Mouse (Mus musculus) liver, embryonic 16.5 days (tissue): ENCODE measurements around the gene Tmod3. TPM values are rescaled to one million over a fixed set of nuclear protein-coding genes. Genes with fewer than 3 reads are reported as not detected.
A peak's percentile ranks its signal among the peaks of the same experiment; 100 is the strongest.
"Not testable (repeated sequence)": the region's sequence is repeated elsewhere in the genome, so short reads cannot be mapped to it uniquely, and the experiment has no call there.

Experiments
- ATAC-seq: fragments of 200-750 bp; cut with Nextera tagmentation; 2 replicates; pipeline ENCODE4 v1.8.0; 2017; ENCODE audit warnings: low read depth, mild to moderate bottlenecking, moderate number of reproducible peaks, moderate library complexity
- H3K27ac ChIP-seq: fragments of 300-500 bp; sonication (generic); 2 replicates; pipeline ENCODE4 v1.5.1; 2014; ENCODE audit warnings: mild to moderate bottlenecking, low read length
- H3K27me3 ChIP-seq: fragments of 300-500 bp; sonication (generic); 2 replicates; pipeline ENCODE4 v1.6.1; 2014; ENCODE audit warnings: low read depth, low read length, mixed read lengths; ENCODE audit not compliant: control insufficient read depth, insufficient read depth
- H3K36me3 ChIP-seq: fragments of 300-500 bp; sonication (generic); 2 replicates; pipeline ENCODE4 v1.6.1; 2014; ENCODE audit warnings: mild to moderate bottlenecking; ENCODE audit not compliant: control insufficient read depth, insufficient read depth
- H3K4me1 ChIP-seq: fragments of 300-500 bp; sonication (generic); 2 replicates; pipeline ENCODE4 v1.6.1; 2014; ENCODE audit warnings: low read depth, low read length, mixed read lengths; ENCODE audit not compliant: control insufficient read depth
- H3K4me2 ChIP-seq: fragments of 300-500 bp; sonication (generic); 2 replicates; pipeline ENCODE4 v1.6.1; 2014; ENCODE audit warnings: low read depth, low read length, mixed read lengths
- H3K4me3 ChIP-seq: fragments of 300-500 bp; sonication (generic); 2 replicates; pipeline ENCODE4 v1.5.1; 2014; ENCODE audit warnings: low read depth, mild to moderate bottlenecking, low read length
- H3K9ac ChIP-seq: fragments of 300-500 bp; sonication (generic); 2 replicates; pipeline ENCODE4 v1.6.1; 2014; ENCODE audit warnings: low read depth, low read length
- H3K9me3 ChIP-seq: fragments of 300-500 bp; sonication (generic); replicated peaks from 2 replicates; pipeline ENCODE4 v1.6.1; 2016; ENCODE audit warnings: low read length; ENCODE audit not compliant: control insufficient read depth
- WGBS: fragments of 180-500 bp; shearing (Covaris S2); extraction: QIAGEN DNeasy Blood & Tissue Kit; methylation state at CpG from one replicate; pipeline ENCODE4 v1.1.7; 2014; ENCODE audit not compliant: insufficient replicate concordance; 5-methylcytosine and 5-hydroxymethylcytosine counted together
- polyA plus RNA-seq: library from polyadenylated mRNA; unstranded; fragments of >200 nt; fragmentation: Nextera tagmentation; extraction: Ambion mirVana; gene quantifications from 2 replicates; pipeline ENCODE4 v1.2.1, GENCODE M21; 2015

Tmod3 gene
- polyA plus RNA-seq, 1 experiment from 2014 or later, result 28.2 TPM

DNA sequence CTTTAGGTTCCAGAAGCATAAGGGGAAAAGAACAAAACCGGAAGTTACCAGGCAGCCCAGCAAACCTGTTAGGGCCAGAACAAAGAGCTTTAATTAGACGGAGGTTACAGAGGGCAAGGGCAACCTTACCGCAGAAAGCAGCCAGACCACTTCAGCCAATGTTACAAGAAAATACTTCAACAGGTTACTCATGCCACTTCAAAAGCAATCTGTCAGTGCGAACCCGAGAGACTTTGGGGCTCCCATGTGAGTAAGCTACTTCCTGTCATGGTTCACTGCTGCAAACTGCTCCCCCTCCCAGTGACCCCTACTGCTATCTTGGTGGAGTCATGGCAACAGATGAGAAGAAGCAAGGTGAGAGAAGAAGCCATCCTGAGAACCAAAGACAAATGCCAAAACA is 18.0 kb downstream of the Tmod3 start:
- H3K9ac ChIP-seq, result no peak overlapping the region
- no peak for ATAC-seq
- WGBS, result 14% methylated on average over 5 of the region's 5 CpGs
- H3K36me3 ChIP-seq, result no peaks in the 10 kb centered on the region
- H3K9me3 ChIP-seq, result no peaks in the 10 kb centered on the region
- H3K4me3 ChIP-seq, result no peak overlapping the region
- no peak overlapping the region for H3K4me2 ChIP-seq
- H3K27ac ChIP-seq, result no peak overlapping the region
- H3K27me3 ChIP-seq, result no peaks in the 10 kb centered on the region
- peaks cover 3% of the 10 kb centered on the region; the same call in 1 of the 2 replicates for H3K4me1 ChIP-seq

DNA sequence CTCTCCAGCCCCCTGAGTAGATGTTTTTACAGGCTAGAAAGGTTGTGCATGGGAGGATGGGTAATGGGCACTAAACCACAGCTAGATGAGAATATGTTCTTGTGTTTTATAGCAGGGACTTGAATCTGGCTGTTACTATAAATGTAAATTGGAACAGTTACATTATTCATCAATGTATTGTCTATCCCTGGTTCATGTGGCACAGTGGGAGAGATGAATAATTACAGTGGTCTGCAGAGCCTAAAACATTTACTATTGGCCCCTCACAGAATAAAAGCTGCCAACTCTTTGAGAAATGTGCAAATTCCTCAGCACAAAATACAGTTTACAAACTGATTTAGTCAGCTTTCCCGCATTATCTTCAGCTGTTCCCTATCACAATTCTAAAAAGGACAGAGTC is 23.0 kb downstream of the Tmod3 start:
- no peak overlapping the region for H3K27ac ChIP-seq
- H3K9ac ChIP-seq, result no peak overlapping the region
- H3K4me3 ChIP-seq, result no peak overlapping the region
- no peaks in the 10 kb centered on the region for H3K9me3 ChIP-seq
- H3K36me3 ChIP-seq, result no peaks in the 10 kb centered on the region
- 78% methylated on average over 1 of the region's 1 CpGs for WGBS
- no peaks in the 10 kb centered on the region; the same call in 1 of the 2 replicates for H3K4me1 ChIP-seq
- H3K27me3 ChIP-seq, result no peaks in the 10 kb centered on the region
- H3K4me2 ChIP-seq, result no peak overlapping the region
- no peak for ATAC-seq

DNA sequence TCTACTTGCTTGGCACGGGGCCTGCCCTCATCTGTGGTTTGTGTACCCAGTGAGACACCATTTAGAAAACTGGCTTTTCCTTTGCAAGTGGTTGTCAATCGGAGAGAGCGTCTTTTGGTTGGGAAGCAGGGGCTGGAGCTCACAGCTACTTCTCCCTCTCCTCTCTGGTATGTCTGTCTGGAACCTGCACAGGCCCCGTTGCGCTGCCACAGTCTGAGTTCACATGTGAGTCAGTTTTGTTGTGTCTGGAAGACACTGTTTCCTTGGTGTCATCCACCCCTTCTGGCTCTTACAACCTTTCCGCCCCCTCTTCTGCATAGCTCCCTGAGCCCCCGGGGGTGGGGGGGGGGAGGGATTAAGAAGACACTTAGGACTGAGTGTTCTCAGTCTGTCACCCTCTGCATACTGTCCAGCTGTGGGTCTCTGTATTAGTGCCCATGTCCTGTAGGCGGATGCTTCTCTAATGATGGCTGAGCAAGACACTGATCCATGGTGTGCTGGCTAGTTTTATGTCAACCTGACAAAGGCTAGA is 25.0 kb downstream of the Tmod3 start:
- no peaks in the 10 kb centered on the region for H3K27me3 ChIP-seq
- 89% methylated on average over 8 of the region's 8 CpGs for WGBS
- no peak overlapping the region for H3K27ac ChIP-seq
- H3K36me3 ChIP-seq, result no peaks in the 10 kb centered on the region
- no peak overlapping the region for H3K4me3 ChIP-seq
- H3K4me2 ChIP-seq, result no peak overlapping the region
- no peak overlapping the region for H3K9ac ChIP-seq
- H3K4me1 ChIP-seq, result no peaks in the 10 kb centered on the region; the same call in 1 of the 2 replicates
- no peaks in the 10 kb centered on the region for H3K9me3 ChIP-seq
- no peak for ATAC-seq

DNA sequence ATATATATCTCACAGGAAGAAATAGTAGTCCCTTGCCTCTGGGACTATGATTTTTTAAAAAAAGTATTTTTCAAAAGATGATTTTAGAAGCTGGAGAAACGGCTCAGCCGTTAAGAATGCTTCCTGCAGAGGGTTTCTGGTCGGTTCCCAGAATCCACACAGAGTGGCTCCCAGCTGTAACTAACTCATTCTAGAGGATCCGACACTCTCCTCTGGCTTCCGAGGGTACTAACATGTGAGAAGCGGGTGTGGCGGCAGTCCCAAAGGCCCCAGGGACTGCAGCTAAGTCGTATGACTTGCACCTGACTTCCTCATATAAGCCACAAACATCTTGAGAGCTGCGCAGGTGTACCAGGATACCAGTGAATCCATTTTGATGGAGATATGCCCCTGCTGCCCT is 26.5 kb downstream of the Tmod3 start:
- ATAC-seq, H3K27ac ChIP-seq, H3K9ac ChIP-seq, H3K9me3 ChIP-seq, H3K36me3 ChIP-seq, H3K4me3 ChIP-seq, H3K27me3 ChIP-seq, H3K4me1 ChIP-seq, H3K4me2 ChIP-seq: not testable (repeated sequence)
- 69% methylated on average over 8 of the region's 9 CpGs for WGBS

DNA sequence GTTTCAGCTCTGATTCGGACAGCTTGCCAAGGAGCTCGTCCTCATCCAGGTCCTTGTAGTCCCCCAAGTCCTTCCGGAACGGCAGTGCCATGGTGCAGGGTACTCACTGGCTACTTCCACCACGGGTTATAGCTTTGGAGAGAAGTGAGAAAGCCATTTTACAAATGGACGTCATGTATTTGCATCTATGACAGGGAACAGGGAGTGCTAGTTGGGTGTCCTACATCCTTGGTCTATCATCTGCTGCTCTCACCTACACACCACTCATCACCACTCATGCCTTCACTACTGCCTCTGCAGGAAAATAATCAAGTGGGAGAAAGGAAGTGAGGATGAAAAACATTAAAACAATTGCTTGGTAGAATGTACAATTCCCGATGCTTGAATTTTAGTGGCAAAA is 27.0 kb downstream of the Tmod3 start:
- H3K36me3 ChIP-seq, result peaks cover 4% of the 10 kb centered on the region
- H3K27me3 ChIP-seq, result no peaks in the 10 kb centered on the region
- no peak overlapping the region for H3K4me3 ChIP-seq
- H3K4me2 ChIP-seq, result no peak overlapping the region
- no peak overlapping the region for H3K27ac ChIP-seq
- no peaks in the 10 kb centered on the region for H3K9me3 ChIP-seq
- no peak overlapping the region for H3K9ac ChIP-seq
- ATAC-seq, result no peak
- H3K4me1 ChIP-seq, result peaks cover 4% of the 10 kb centered on the region
- 80% methylated on average over 7 of the region's 7 CpGs for WGBS

DNA sequence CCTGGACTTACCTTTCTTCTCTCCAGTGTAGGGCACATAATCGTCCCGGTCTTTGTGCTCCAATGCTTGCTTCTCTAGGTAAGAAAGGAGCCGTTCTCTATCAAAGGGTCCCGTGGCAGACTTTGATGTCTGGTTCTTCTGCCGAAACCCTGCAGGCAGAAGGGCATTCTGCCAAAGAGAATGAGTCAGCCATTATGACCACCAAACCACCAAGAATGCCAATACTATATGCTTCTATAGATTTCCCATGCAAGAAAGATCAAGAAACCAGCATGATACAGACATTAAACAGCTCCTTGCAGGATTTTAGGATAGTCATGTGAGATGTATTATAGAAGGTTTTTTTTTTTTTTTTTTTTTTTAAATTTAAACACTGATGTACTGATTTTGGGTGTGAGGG is 30.1 kb downstream of the Tmod3 start:
- no peak for ATAC-seq
- Histone ChIP-seq H3K9me3 (no peaks in the 10 kb centered on the region), H3K9ac (no peak overlapping the region), H3K27me3 (no peaks in the 10 kb centered on the region), H3K4me2 (no peak overlapping the region), H3K4me3 (no peak overlapping the region), H3K4me1 (peaks cover 7% of the 10 kb centered on the region), H3K36me3 (peaks cover 4% of the 10 kb centered on the region), H3K27ac (no peak overlapping the region)
- 67% methylated on average over 5 of the region's 5 CpGs for WGBS

DNA sequence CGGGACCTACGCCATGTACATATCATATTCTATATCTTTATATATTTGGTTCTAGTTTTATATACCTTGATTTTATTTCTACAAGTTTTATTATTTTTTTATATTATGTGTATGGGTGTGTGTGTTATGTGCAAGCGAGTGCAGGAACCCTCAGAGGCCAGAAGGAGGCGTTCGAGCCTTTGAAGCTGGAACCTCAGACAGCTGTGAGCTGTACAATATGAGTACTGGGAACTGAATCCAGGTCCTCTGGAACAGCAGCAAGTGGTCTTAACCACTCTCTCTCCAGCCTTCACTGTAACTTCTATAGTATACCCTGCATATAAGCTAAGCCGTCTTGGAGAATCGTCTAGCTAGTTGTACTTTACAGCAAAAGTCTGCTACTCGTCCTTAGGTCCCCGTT is 31.4 kb downstream of the Tmod3 start:
- no peak overlapping the region for H3K9ac ChIP-seq
- peaks cover 7% of the 10 kb centered on the region for H3K4me1 ChIP-seq
- no peak overlapping the region for H3K4me3 ChIP-seq
- no peak overlapping the region for H3K4me2 ChIP-seq
- H3K27me3 ChIP-seq, result no peaks in the 10 kb centered on the region
- H3K9me3 ChIP-seq, result no peaks in the 10 kb centered on the region
- ATAC-seq, result no peak
- WGBS, result 87% methylated on average over 9 of the region's 9 CpGs
- H3K27ac ChIP-seq, result no peak overlapping the region
- peaks cover 4% of the 10 kb centered on the region for H3K36me3 ChIP-seq

DNA sequence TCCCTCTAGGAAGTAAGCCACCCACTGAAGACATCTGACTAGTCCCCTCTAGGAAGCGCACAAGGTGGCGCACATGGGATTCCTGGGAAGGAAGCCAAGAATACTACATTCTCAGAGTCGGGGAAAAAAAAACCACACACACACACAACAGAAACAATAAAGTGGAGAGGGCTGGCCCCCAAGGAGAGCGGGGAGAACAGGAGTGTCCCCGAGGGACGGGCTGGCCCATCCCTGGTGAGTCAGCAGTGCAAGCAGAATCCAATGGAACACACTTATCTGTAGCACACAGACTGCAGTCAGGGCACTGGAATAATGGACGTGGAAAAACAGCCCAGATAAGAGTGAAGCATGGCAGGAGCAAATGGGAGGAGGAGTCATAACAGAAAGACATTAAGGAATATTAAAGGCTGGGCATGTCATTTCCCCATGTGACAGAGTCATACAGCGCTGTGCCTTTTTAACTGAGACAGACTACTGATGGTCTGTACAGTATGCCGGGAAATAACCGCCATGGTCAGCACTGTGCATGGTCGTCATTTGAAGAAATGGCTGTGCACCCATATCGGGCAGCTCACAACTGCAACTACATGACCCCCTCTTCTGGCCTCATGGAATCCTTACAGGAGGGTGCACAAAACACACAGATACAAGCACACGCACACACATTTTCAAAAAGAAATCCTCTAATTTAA is 31.9 kb downstream of the Tmod3 start:
- no peak overlapping the region for H3K4me3 ChIP-seq
- ATAC-seq, result peak; percentile 98
- H3K27me3 ChIP-seq, result no peaks in the 10 kb centered on the region
- 64% methylated on average over 13 of the region's 13 CpGs for WGBS
- H3K4me1 ChIP-seq, result peaks cover 7% of the 10 kb centered on the region
- peak overlapping the region; percentile 14; the same call in 1 of the 2 replicates for H3K27ac ChIP-seq
- H3K9ac ChIP-seq, result no peak overlapping the region
- peaks cover 4% of the 10 kb centered on the region for H3K36me3 ChIP-seq
- 0 out of 2 replicates have a peak overlapping the region, but pooled peaks have one; percentile 3 for H3K4me2 ChIP-seq
- H3K9me3 ChIP-seq, result no peaks in the 10 kb centered on the region

DNA sequence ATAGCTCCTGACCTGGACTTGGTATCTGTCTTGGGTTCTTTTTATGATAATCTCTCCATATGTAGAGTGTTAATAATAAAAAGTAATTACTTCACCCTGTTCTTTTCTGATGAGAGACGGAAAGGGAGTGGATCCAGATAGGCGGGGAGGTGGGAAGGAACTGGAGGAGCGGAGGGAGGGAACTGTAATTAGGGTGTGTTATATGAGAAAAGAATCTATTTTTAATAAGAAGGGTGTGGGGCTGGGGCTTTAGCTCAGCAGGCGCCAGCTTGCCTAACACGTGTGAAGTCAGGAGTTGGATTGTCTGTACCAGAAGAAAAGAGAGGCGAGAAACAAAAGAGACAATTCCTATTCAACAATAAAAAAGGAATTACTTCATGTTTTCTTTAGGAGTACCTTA is 35.8 kb downstream of the Tmod3 start:
- no peaks in the 10 kb centered on the region for H3K9me3 ChIP-seq
- H3K4me2 ChIP-seq, result no peak overlapping the region
- H3K27me3 ChIP-seq, result no peaks in the 10 kb centered on the region
- 78% methylated on average over 6 of the region's 6 CpGs for WGBS
- H3K4me3 ChIP-seq, result no peak overlapping the region
- H3K27ac ChIP-seq, result no peak overlapping the region
- H3K36me3 ChIP-seq, result peaks cover 4% of the 10 kb centered on the region
- peaks cover 7% of the 10 kb centered on the region for H3K4me1 ChIP-seq
- H3K9ac ChIP-seq, result no peak overlapping the region
- ATAC-seq, result no peak
